Mouse (Mus musculus) spleen, adult 12 weeks (tissue): ENCODE data around the gene Icam4.
"Not testable (repeated sequence)": the region's sequence is repeated elsewhere in the genome, so short reads cannot be mapped to it uniquely, and the experiment has no call there.

Source experiments
- DNase-seq: peaks from one replicate; pipeline ENCODE4 v3.0.0; 2022; ENCODE audit warnings: low spot score

Icam4 gene

DNA sequence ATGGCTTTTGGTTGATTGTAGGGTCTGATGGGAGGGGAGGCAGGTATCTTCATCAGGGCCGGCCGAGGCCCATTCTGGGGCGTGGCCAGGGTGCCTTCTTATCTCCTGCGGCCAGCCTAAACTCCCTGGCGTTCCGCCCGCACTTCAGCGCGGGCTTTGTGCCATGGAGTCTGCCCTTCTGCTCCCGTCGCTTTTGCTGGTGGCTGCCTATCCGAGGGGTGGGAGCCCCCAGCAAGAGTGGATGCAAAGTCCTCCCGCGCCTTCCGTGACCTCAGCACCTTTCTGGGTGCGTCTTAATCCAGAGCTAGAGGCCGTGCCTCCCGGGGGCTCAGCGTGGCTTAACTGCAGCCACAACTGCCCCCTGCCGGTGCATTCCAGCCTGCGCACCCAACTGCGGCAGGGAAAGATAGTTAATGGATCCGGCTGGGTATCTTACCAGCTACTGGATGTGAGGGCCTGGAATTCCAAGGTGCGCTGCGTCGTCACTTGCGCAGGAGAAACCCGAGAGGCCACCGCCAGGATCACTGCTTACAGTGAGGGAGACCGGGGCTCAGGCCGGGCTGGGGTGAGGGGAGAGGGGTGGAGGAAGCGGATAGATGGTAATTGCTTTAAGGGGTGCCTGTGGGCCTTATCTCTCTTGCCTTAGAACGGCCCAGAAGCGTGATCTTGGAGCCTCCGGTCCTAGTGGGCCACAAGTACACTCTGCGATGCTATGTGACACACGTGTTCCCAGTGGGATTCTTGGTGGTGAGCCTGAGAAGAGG, at the start of gene Icam4:
Icam4 (plus strand) TSS at position 83 of the 764 bp plus-strand sequence.
- DNase-seq, result peak; percentile 85

GRCm38 (mm10) chr9:20979769-20980168, 49.4 kb upstream of the Icam4 start:
- DNase-seq, result no peak

DNA sequence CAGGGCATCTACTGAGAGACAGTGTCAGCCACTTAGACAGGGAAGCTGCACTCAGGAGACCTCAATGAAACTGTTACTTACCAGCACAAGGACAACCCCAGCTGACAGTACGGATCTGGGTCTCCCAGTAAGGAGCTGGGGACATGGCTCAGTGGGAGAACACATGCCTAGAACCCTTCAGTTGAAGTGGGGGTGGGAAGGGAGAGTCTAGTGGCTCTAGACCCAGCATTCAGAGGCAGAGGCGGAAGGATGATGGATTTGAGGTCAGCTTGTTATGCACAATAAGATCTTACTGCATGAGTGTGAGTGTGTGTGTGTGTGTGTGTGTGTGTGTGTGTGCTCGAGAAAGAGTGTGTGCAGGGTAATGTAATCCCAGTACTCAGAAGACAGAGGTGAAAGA, 47.0 kb upstream of the Icam4 start:
- DNase-seq, result no peak

- no peak for DNase-seq
These were observed 46.0 kb upstream of the Icam4 start for GRCm38 (mm10) chr9:20983169-20983568.

DNA sequence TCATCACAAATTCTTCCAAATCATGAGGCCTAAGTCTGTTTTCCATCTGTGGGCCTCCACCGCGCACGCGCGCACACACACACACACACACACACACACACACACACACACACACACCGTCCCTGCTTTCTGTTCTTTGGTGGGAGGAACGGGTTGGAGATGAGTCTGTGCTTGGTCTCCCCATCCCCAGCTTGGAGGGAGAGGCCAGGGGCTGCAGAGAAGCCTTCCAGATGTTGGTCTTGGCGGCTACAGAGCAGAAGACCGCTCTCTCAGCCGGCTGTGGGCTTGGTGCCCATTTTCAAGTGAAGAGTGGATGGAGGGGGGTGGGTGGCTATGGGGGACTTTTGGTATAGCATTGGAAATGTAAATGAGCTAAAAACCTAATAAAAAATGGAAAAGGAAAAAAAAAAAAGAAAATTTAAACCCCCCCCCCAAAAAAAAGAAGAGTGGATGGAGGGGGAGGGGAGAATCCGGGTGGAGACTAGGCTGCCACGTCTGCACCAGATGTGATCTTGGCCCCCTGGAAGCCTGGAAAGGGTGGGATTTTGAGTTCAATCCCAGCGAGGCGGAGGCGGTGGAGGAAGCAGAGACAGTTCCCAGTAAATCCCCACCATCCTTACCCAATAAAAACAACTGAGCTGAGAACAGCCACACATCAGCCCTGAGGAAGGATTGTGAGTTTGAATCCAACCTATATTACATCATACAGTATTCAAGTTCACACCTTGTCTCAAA, 42.1 kb upstream of the Icam4 start:
- DNase-seq, result no peak

DNA sequence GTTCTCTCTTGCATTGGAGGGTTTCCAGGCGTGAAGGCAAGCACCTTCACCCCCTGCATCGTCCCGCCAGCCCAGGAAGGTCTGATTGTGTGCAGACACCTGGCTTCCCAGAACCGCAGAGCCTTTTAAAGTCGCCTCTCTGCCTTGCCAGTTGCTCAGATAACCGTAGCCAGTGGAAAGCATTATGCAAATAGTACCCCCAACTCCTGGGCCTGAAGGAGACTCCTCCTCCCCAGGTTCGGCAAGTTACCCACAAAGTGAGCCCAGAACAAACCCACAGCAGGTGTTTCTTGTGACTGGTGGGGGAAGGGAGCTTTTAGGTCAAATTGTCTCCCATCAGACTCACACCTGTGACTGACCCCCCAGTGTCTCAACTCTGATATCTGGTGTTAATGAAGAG, 41.2 kb upstream of the Icam4 start:
- DNase-seq, result no peak

DNA sequence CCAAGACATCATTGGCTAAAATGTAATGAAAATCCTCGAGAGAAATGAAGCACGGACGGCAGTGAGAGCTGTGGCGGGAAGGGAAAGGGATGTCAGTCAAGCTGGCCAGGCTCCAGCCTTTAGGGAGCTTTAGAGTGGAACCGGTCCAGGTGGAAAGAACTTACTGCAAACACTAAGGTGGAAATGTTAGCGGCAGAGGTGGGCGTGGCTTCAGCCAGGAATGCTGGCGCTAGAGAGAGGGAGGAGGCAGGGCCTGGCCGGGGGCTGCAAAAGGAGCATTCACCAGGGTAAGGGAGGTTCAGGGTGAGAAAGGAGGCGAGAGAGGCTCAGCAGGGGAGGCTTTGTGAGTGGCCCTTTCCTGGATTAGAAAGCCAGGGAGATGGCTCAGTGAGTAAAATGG, 38.3 kb upstream of the Icam4 start:
- DNase-seq, result no peak

DNA sequence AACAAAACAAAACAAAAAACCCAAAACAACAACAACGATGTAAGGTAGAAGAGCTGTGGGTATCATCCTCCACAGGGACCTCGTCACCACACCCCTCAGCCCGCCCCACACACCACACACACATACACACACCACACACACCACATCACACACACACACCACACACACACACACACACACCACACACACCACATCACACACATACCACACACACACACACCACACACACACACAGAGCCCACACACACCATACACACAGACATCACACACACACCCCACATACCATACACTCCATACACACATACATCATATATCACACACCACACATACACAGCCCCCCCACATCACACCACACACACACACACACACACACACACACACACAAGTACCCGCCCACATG, 37.6 kb upstream of the Icam4 start:
- DNase-seq, result no peak

DNA sequence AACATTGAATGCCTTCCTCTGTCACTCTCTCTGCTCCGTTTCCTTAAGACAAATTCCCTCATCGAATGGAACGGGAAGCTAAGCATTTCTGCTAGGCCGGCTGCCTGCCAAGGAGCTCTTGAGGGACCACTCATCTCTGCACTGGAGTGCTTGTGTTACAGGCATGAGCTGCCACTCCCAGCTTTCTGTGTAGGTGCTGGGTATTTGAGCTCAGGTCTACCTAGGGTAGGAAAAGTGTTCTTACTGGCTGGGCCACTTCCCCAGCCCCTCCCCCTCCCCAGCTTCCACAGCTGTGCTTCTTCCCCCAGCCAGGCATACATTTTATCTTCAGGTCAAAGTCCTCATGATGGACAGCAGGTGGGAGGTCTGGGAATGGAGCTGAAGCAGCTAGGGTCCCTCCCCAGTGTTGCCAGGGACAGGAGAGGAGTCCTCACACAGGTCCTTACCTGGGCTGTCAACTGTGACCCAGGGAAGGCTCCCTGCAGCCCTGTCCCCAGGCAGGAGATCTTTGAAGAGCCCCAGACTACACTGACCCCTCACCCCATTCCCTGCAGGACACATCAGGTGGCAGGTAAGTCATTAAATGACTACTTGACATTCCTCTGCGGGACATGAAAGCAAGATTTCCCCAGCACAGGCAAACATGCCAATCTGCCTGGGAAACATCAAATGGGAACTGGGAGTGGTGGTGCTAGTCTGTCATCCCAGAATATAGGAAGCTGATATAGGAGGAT, 35.8 kb upstream of the Icam4 start:
- no peak for DNase-seq

DNA sequence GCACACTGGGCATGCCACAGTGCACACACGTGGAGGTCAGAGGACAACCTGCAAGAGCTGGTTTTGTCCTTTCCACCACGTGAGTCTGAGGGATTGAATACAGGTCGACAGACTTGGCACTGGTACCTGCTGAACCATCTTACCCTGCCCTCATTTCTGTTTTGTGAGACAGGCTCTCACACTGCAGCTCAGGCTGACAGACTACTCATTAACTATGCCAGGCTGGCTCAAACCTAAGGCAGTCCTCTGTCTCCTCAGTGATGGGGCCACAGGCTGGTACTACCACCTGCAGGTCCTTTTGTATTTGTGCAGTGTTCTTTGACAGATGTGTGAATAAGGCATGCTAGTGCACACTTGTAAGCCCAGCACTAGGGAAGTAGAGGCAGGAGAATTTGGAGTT, 34.1 kb upstream of the Icam4 start:
- DNase-seq, result no peak

GRCm38 (mm10) chr9:20997065-20997464, 32.1 kb upstream of the Icam4 start:
- DNase-seq, result no peak

DNA sequence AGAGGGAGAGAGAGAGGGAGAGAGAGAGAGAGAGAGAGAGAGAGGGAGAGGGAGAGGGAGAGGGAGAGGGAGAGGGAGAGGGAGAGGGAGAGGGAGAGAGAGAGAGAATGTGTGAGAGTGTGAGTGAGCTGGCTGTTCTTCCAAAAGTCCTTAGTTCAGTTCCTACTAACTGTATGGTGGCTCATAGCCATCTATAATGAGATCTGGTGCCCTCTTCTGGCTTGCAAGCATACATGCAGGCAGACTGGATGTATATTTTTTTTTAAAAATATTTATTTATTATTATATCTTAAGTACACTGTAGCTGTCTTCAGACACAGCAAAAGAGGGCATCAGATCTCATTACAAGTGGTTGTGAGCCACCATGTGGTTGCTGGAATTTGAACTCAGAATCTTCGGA, 30.8 kb upstream of the Icam4 start:
- DNase-seq, result not testable (repeated sequence)

DNA sequence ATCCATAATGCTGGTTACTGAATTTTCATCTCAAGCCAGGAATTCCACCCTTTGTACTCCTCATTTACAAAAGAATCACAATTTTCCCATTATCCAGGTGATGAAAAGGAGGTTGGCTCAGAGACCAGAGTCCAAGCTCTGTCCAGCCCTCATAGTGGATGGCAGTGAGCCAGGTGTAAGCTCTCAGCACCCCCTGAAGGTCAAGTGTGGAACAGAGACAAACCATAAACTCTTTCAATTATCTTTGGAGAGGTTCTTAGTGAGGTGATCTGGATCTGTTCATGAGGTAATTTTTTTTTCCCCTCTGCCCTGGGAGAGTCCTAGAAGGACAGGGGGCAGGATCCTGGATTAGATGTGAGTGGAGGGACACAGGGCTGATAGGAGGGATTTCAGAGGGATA, 28.4 kb upstream of the Icam4 start:
- no peak for DNase-seq

GRCm38 (mm10) chr9:21001651-21002200, 27.4 kb upstream of the Icam4 start:
- DNase-seq, result no peak

- DNase-seq, result no peak
These were observed 26.9 kb upstream of the Icam4 start for GRCm38 (mm10) chr9:21002270-21002626.

- peak; percentile 80 for DNase-seq
These were observed 26.3 kb upstream of the Icam4 start, which contains the start of gene Mrpl4 for GRCm38 (mm10) chr9:21002627-21003551. Mrpl4 (plus strand) TSS chr9:21002738.

DNA sequence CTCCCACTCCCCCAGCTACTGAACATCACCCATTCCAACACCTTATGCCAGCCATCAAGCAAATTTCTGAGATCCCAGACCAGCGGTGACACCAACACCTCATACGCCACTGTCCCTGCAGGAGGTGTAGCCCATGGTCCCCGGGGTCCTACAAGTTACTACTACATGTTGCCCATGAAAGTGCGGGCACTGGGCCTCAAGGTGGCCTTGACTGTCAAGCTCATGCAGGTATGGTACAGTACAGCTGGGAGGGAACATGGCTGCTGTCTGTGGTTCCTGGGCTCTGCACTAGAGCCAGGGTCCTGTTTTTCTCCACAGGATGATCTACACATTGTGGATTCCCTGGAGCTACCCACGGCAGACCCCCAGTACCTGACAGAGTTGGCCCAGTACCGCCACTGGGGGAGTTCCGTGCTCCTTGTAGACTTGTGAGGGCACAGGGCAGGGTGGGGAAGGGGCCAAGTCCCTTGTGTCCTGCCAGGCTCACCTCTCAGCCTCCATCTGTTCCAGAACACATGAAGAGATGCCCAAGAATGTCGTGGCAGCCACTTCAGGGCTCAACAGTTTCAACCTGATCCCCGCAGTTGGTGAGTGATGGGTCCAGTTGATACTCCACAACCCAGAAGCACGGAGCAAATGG, 21.7 kb upstream of the Icam4 start:
- DNase-seq, result no peak

GRCm38 (mm10) chr9:21008007-21008406, 21.2 kb upstream of the Icam4 start:
- no peak for DNase-seq

DNA sequence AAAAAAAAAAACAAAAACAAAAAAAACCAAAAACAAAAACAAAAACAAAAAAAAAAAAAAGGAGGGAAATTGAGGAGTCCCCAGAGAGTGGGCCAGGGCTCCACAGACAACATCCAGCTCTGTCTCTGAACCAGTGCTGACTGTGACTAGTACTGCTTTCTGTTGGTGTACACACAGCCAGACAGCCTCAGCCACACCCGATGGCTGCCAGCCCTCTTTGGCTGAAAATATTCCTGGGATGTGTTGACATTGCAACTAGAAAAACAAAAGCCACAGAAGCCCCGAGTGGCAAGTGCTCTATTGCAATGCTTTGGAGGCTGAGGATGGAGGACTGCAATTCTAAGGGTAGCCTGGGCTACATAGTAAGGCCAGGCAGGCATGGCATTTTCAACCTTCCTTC, 18.8 kb upstream of the Icam4 start:
- DNase-seq, result no peak

DNA sequence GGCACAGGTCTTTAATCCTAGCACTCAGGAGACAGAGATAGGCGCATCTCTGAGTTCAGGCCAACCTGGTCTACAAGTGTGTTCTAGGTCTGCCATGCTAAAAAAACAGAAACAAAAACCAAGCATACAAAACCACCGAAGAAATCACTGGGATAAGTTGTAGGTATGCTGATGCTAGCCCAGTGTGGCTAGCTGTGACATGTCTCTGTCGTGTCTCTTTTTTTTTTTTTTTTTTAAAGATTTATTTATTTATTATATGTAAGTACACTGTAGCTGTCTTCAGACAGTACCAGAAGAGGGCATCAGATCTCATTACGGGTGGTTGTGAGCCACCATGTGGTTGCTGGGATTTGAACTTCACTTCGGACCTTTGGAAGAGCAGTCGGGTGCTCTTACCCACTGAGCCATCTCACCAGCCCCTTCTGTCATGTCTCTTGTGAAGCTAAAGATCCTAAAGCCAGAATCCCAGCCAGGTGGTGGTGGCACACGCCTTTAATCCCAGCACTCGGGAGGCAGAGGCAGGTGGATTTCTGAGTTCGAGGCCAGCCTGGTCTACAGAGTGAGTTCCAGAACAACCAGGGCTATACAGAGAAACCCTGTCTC, 18.1 kb upstream of the Icam4 start:
- not testable (repeated sequence) for DNase-seq
